Mouse (Mus musculus): ENCODE measurements around the gene Spata1.

DNA sequence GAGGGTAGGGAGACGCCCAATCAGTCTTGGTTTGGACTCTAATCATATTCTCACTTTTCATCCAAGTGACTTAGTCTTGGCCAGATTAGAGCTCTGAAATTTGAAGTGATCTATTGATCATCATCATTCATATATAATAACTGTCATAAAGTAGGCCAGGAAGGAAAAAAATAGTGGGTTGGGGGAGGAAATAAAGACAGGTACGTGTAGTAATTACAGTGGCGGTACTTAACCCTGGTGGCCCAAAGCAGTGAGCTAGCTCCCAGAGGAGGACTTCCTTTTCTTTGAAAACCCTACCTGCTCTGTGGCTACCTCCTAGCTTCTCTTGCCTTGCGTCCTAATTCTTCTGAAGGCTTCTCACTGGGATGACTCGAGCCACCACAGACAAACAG is 1.3 kb upstream of the Spata1 start:
- no peak for TF ChIP-seq POLR2A (IDR thresholded peaks at IDR 0.05; ENCODE audit: borderline replicate concordance, extremely low read depth, low read depth, low read length)
- TF ChIP-seq CTCF (IDR thresholded peaks at IDR 0.05; ENCODE audit: insufficient read depth, low read length) = no peak
